Mouse (Mus musculus) erythroblast, adult 5-6 weeks (primary cell): ENCODE data around the gene Eif3l. TPM values are rescaled to one million over a fixed set of nuclear protein-coding genes. Genes with fewer than 3 reads are reported as not detected.

ENCODE experiments used
- ATAC-seq: replicated peaks from 2 replicates; pipeline ENCODE4 v1.8.0; 2016; ENCODE audit warnings: moderate number of reproducible peaks, mild to moderate bottlenecking, moderate TSS enrichment, inconsistent platforms; ENCODE audit not compliant: poor library complexity, low FRiP score, severe bottlenecking
- total RNA-seq, 2 experiments: library from RNA; stranded (forward) in 1 of 2; stranded (reverse) in 1 of 2; fragments of 150-400 nt in 1 of 2; fragments of 200-764, 138-1000 nt in 1 of 2; gene quantifications; 2 replicates each; pipeline versions ENCODE4 v1.2.3 to v1.2.4; 2015 to 2017; ENCODE audit warnings: low replicate concordance in 2 of 2

Eif3l gene
- total RNA-seq, 2 experiments from 2014 or later, result 29.4 to 51.3 TPM

DNA sequence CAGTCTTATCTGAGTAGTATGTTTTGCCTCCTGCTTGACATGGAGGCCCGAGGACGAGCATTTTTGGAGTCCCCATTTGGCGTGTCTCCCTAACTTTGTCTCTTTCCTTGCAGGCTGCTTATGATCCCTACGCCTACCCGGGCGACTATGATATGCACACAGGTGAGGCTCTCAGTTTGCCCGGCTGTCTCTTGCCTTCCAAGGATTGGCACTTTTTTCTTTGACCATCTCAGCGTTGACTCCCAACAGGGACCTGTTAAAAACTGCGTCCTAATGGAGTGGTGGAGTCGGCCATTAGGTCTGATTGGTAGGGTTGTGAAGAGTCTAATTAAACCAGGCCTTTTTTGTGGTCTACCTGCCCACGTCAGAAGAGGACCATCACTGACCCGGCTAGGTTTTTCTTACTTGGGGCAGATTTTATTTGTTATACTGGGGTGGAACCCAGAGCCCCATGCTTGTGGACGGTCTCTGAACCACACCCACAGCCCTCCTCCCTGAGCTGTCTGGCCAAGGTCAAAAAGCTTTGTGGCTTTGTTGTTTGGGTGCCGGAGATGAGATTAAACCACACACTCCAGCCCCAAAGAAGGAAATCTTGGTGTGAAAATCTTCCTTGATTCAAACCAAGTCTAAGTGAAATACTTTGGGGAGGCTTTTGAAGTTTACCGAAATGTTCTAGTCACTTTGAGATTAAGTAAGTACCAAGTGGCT is 833 bp downstream of the Eif3l start:
- peak; percentile 23 for ATAC-seq

DNA sequence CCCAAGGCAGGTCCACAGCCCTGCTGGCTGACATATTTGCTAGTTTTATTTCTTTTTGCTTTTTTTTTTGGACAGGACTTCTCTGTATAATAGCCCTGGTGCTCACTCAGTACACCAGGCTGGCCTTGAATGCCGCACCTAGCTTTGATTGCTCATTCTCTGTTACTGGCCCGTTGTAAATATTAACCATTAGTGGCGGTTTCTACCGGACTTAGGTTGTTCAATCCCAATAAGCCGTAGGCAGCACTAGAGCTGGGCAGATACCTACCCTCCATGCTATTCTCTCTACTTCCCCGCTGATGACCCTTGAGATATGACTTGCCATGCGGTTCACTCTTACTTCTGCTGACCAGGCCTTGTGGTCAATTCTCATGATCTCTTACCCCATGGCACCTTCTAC is 4.6 kb downstream of the Eif3l start:
- no peak for ATAC-seq

DNA sequence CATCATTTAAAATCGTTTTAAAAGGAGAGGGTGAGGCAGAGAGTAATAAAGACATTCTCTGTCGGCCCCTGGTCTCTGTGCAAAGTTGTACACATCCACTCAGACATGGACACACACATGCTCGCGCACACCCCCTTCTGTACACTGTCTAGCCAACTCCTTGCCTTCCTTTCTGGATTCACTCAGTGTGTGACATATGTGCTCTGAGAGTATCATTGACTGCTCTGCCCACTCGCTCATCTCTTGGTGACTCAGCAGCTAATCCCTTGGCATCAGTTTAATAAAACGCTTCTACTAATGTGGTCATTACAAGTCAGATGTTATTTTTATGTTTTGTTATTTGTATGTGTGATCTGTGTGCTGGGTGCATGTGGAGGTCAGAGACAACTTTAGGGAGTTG is 17.3 kb downstream of the Eif3l start:
- ATAC-seq, result no peak

DNA sequence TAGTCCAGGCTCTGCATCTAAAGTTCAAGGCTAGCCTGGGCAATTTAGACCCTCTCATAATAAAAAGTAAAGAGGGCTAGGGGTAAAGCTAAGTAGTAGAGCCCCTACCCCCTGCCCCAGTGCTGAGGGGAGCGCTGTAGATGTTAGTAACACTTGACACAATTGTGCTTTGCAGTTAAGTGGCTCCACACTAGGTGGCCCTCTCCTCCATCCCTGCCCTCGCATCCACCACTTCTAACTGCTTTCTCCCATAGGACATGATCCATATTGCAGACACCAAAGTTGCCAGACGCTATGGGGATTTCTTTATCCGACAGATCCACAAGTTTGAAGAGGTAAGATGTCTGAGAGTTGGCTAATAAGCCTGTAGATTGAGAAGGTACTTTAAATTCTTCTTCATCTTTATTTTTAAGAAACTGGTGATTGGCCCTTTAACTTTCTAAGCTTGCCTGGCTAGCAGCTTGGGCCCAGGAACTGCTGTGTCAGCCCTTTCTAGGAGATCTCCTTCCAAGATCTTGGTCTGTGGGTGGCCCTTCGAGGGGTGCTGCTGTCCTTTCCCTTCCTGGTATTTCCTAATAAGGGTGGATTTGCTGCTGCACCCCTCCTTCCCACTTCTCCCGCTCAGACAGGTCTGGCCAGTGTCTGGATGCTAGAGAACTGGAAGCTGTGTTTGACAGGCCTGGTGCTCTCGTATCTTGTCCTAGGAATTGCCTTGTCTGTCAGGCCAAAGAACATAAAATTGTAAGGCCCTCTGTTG is 18.3 kb downstream of the Eif3l start:
- no peak for ATAC-seq

DNA sequence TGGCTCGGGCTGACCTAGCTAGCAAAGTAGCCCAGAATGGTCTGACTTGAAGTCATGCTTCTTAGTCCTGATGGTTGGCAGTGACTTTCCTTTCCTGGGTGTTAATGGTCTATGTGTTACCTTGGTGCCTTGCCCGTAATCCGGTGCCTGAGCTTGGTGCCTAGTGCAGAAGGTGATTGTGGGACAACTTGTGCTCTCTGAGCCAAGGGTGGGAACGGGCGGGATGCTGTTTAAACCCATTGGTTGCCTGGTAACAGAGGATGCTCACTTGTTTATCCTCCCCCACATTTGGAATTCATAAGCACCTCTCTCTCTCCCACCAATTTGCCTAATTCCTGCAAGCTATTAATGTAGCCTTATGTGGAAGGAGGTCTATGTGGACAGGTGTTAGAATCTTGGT is 20.5 kb downstream of the Eif3l start:
- ATAC-seq, result no peak

DNA sequence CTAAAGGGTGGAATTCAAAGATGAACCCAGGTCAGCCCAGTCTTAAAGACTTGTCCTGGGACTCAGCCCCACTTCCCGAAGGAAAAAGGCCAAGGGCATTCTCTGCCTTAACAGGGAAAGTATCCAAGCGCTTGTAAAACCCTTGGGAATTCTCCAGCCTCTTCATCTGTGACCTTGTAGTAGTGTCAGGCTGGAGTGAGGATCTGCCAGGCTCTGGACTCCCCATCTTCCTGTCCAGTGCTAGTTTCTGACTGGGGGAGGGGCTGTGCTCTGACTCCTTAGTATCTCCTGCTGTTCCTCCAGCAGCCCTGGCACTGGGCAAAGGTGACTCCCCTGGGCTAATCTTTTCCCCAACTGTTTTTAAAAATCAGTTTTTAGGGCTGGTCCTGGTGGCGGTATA is 21.6 kb downstream of the Eif3l start:
- no peak for ATAC-seq

DNA sequence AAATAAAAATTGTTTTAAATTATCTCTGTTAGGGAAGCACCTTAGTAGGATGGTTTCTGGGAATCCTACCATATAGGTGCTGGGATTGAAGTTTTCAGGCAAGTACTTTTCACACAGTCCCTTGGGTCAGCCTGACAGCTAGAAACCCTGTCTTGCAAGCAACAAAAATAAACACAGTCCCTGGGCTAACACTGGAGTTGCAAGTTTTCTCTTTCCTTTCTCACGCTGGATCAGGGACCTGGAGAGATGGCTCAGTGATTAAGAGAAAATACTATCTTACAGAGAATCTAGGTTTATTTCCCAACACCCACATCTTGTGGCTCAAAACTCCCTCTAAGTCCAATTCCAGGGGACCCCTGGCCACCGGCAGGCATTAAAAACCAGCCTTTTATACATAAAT is 22.2 kb downstream of the Eif3l start:
- ATAC-seq, result no peak

DNA sequence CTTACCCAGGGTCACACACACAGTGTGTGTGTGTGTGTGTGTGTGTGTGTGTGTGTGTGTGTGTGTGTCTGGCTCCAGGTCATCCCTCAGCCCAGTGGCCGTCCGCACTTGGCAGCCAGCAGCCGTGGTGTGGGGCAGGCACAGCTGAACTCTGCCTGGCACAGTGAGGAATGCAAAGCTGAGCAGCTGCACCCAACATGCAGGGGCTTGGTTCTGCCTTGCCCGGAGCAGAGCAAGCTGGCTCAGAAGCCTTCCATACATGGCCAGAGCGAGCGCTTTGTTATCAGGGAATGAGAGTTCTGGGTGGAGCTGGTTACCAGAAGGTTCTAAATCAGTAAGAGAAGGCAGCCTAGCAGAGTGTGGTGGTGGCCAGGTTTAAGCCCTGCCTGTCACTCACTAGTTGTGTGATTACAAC is 22.6 kb downstream of the Eif3l start:
- no peak for ATAC-seq

DNA sequence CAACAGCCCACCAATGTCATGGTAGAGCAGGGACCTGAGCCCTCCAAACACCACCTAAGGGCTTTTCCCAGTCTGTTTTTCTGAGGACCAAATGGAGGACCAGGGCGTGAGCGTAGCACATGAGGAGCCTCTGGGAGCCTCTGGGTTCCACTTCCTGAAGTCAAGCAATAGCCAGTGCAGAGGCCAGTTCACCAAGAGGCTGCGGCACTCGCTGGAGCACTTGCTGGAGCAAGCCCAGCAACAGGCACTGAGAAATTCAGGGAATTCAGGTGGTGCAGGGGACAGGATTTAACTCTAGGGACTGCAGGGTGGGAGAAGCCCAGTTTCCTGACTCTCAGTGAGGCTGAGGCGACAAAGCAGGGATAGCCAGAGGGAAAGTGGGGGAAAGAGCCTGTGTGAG is 23.2 kb downstream of the Eif3l start:
- no peak for ATAC-seq

DNA sequence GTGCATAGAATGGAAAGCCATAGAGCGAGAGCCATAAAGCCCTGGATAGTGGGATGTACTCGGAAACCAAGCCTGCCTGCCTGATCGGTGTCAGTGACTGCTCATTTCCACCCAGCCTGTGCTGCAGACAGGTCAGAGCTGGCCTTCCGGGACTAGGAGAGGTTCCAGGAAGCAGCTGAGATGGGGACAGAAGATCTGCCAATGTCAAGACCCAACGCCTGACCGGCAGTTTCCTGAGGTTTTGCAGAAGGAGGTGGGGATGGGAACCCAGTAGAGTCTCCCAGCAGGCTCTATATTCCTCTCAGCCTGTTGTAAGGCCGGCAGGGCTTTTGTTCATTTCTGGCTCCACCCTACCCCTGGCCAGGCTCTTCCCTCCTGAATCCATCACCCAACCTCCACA is 23.9 kb downstream of the Eif3l start:
- ATAC-seq, result no peak

DNA sequence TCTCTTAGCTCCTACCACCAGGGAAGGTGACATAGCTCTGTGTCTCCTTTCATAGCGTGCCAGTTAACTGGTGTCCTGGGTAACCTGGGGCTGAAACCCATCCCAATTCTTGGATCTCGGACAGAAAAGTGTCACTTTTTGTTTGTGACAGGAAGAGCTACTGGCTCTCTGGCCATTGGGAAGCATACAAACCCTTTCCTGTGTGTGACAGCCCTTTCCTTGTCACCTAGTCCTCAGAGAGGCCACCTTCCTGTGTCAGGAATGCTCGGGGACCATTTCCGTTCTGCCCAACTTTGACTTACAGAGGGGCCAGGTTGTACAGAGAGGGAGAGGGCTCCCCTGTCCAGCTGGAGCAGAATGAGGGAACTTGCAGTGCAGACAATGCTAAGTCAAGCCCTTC is 24.5 kb downstream of the Eif3l start:
- no peak for ATAC-seq

DNA sequence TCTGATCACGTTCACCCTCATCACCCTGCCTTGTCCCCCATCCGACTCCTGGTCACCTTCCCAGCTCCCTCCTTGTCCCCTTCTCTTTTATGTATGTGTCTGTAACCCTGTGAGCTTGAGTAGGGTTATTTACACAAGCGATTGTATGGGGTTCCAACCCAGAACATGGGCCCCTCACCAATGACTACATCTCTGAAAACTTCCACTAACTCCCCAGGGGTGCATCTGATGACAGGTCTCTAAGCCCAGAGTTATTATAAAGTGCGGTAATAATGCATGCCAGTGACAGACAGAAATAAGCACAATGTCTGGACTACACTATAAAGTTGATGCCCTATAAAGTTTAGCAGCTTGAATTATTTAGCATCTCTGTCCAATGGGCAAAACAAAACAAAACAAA is 25.4 kb downstream of the Eif3l start:
- ATAC-seq, result no peak

DNA sequence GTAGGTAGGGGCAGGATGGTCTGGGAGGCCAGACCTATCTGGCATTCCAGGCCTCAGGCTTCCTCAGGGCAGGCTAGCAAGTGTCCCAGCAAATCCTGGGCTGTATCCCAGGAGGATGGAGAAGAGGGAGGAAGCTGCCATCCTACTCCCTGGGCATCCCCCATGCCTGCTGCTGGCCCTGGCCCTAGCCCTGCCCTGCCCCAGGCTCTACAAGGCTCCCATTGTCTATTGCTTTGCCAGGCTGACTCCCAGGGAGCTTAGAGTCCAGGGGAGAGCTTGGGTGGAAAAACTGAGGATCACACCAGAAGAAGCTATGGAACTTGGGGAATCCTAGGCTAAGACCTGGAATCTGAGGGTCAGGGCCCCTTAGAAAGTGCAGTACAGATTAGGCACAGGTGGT is 26.6 kb downstream of the Eif3l start:
- no peak for ATAC-seq

DNA sequence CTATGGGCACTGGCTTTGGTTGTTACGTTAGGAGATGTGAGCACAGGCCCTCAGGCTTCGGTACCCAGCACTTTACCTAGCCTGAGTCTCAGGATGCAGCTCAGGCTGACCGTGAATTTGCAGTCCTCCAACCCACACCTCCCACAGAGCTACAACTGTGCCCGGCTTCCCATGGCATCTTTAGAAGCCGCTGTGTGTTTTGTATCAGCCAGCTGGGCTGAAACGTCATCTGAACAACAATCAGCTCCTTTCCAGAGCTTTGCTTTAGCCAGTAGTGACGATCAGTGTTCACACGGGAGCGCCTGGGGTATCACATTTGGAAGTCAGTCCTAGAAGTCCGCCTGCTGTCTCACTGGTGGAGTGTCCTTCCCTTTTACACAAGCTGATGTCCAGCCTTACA is 28.3 kb downstream of the Eif3l start:
- ATAC-seq, result no peak

DNA sequence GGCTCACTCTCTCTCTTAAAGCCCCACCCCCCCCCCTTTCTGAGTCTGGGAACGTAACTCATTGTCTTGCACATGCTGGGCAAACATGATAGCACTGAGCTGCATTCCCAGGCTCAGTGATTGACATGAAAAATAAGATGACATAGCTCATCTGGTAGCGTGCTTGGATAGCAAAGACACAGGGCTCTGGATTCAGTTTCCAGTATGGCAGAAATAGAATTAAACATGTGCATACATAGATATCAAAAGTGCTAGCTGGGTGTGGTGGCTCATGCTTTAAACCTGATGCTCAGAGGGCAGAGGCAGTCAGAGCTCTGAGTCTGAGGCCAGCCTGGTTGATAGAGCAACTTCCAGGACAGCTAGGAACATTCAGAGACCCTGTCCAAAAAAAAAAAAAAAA is 30.8 kb downstream of the Eif3l start:
- ATAC-seq, result 0 out of 2 replicates have a peak, but pooled peaks have one; percentile 33

DNA sequence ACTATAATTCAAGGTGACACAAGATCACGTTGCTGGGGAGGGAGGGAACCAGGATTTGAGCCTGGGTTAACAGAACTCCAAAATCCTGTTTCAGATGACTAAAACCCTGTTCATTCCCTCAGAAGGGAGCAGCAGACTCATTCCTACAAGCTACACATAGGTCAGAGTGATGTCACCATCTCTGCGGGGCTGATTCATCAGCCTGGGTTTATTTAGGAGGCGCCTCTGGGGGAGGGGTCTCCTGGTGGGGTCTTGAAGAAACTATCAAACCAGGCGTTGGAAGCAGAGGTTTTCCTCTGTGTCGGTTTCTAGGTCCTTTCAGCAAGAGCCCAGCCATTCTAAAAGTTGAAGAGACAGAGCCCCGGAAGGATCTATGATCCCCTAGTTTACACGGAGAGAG is 33.0 kb downstream of the Eif3l start:
- no peak for ATAC-seq

DNA sequence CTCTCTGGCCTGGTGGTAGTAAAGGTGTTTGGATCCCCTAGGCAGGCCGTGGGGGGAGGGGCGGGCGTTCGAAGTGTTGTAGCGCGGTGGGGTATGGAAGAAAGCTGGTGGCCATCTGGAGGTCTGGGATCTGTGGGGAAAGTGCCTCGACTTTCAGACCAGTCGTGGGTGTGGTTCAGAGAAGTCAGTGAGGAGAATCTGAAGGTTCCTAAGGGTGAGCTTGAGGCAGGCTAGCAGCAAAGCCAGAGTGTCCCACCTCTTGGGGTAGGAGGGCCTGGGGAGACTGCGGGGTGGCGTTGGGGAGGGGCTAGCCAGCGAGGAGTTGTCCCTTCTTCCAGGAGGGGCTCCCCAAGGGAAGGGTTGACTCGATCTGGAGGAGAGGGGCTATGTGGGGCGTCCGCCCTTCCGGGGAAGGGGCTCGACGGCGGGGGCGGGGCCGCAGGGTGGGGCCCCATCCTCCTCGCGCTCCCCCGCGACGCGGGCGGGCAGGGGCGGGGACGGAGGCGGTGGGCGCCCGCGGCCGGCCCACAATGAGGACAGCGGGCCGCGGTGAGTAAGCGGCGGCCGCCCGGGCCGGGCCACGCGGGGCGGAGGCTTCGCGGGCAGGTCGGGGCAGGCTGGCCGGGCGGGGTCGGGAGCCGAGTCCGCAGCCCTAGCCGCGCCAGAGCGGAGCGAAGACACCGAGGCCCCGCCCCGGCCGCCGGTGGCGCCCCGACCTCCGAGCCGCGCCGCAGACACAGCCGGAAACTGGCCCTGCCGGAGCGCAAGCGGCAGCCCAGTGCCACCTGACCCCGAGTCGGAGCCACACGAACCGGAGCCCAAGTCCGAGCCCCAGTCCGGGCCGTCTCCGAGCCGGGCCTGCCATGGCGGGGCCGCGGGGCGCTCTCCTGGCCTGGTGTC is 33.7 kb downstream of the Eif3l start, which contains the start of gene Micall1:
Micall1 (plus strand) TSS at position 478 of the 900 bp plus-strand sequence.
- no peak for ATAC-seq

DNA sequence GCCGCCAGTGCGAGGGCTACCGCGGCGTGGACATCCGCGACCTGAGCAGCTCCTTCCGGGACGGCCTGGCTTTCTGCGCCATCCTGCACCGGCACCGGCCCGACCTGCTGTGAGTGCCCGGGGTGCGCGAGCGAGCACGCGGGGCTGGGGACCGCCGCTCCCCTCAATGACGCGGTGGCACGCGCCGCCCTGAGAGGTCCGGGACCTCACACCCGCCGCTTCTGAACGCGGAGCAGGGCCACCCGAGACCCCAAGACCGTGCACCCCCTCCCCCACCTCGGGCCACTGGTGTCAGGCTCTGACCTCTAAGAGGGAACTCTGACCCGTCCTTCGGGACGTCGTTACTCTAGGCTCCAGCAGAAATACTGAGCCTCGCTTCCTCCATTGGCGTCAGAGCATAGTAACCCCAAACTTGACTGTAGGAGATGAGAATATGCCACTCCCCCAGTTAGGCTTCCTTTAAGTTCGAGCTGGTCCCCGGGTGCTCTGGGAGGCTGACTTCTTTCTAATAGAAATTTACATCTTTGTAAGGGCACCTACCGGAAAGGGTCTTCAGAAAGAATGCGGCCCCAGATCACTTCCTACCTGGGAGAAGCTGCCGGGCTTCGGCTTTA is 34.4 kb downstream of the Eif3l start:
- no peak for ATAC-seq

DNA sequence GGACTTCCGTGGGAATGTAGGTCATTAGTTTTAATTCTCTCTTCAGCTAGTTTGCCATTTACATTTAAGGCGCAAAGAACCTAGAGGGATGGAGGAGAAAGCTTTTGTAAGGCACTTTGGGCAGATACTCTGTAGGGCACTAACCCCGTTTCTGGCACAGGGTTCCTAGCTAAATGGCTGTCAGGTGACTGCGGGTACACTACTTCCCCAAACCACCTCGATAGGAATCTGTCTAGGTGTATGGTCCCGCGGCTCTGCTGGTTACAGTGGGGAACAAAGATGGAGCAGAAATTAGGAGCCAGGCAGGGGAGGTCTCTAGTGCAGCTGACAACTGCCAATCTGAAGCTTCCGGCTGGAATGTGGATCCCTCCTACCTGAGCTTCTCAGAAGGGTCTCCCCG is 35.1 kb downstream of the Eif3l start:
- no peak for ATAC-seq

DNA sequence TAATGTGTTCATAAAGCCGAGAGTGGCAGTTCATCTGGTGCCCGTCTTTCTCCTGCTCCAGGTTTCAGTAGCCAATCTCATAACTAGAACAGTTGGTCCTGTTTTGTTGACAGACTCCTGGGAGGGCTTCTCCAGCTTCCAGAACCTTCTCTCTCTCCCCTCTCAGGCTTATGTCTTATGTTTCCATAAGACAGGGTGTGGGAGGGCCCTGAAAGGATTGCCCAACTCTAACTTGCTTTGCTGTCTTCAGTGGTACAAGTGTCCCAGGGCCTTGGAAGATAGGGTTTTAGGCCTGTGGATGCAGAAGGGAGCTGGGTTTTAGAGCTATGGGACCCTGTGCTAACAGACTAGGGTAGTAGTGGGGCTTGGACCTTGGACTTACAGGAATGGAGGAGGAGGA is 35.5 kb downstream of the Eif3l start:
- ATAC-seq, result no peak
